Mouse (Mus musculus): ENCODE measurements around the gene Ebf3. TPM values are rescaled to one million over a fixed set of nuclear protein-coding genes. Genes with fewer than 3 reads are reported as not detected.

Ebf3 gene
- polyA plus RNA-seq, 1 experiment from 2014 or later = 23.3 TPM

DNA sequence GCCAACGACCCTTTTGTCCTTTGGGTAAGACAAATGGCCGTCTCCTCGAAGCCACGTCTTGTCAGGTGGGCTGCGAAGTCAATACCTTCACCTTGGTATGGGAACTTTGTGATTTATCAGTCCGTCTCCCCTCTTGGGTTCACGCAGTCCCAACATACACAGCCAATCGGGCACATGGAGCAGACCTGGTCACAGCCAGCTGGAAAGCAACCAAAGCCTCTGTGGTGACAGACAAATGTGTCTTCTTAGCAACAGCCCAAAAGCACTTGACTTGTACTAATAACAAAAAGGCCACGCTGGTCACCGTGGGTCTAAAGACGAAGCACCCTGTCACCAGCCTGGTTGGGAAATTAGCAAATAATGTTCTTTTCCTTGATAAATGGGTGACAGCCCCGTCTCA, 95.5 kb downstream of the Ebf3 start:
- Histone ChIP-seq H3K9me3 (no peaks in the 10 kb centered on the region), H3K36me3 (peaks cover 6% of the 10 kb centered on the region; the same call in 1 of the 2 replicates), H3K9ac (replicated peaks) (no peak overlapping the region), H3K4me3 (no peak overlapping the region), H3K4me1 (peaks cover 19% of the 10 kb centered on the region), H3K4me2 (replicated peaks) (no peak overlapping the region), H3K27ac (replicated peaks) (no peak overlapping the region), H3K27me3 (no peaks in the 10 kb centered on the region; the same call in 1 of the 2 replicates)
- ATAC-seq (ENCODE audit: low FRiP score, low read depth) = no peak
- 91% methylated on average over 12 of the region's 12 CpGs for WGBS

DNA sequence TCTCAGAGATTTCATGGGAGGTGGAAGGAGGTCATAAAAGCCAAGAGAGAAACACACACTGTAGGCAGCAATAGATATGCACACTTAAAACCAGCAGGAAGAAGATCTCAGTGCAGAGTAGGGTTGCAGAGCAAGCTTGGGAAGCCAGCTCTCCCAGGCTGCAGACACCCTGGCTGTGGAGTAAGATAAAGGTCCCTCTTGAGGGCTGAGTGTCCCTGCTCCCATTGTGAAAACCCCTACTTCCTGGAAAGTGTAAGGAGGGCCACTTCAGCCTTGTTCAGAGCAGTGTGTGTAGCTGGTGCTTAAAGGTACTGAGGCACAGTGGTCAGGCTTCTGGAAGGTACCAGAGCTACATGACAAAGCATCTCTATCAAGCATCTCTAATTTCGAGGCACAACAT, 100.8 kb downstream of the Ebf3 start:
- Histone ChIP-seq H3K4me2 (replicated peaks) (no peak overlapping the region), H3K27me3 (peaks cover 4% of the 10 kb centered on the region; the same call in 1 of the 2 replicates), H3K4me1 (peaks cover 9% of the 10 kb centered on the region), H3K9ac (replicated peaks) (no peak overlapping the region), H3K36me3 (peaks cover 6% of the 10 kb centered on the region; the same call in 1 of the 2 replicates), H3K9me3 (no peaks in the 10 kb centered on the region), H3K27ac (replicated peaks) (peak overlapping the region; percentile 49), H3K4me3 (no peak overlapping the region)
- 76% methylated on average over 1 of the region's 1 CpGs for WGBS
- ATAC-seq (ENCODE audit: low FRiP score, low read depth) = no peak

- Histone ChIP-seq H3K27me3 (peaks cover 4% of the 10 kb centered on the region; the same call in 1 of the 2 replicates), H3K4me3 (no peak overlapping the region), H3K27ac (replicated peaks) (peak overlapping the region; percentile 5), H3K4me2 (replicated peaks) (no peak overlapping the region), H3K9ac (replicated peaks) (no peak overlapping the region), H3K4me1 (peaks cover 26% of the 10 kb centered on the region), H3K36me3 (peaks cover 1% of the 10 kb centered on the region; the same call in 1 of the 2 replicates), H3K9me3 (no peaks in the 10 kb centered on the region)
- 76% methylated on average over 4 of the region's 4 CpGs for WGBS
- no peak for ATAC-seq (ENCODE audit: low FRiP score, low read depth)
These were observed 102.9 kb downstream of the Ebf3 start for GRCm38 (mm10) chr7:137211332-137211731.

DNA sequence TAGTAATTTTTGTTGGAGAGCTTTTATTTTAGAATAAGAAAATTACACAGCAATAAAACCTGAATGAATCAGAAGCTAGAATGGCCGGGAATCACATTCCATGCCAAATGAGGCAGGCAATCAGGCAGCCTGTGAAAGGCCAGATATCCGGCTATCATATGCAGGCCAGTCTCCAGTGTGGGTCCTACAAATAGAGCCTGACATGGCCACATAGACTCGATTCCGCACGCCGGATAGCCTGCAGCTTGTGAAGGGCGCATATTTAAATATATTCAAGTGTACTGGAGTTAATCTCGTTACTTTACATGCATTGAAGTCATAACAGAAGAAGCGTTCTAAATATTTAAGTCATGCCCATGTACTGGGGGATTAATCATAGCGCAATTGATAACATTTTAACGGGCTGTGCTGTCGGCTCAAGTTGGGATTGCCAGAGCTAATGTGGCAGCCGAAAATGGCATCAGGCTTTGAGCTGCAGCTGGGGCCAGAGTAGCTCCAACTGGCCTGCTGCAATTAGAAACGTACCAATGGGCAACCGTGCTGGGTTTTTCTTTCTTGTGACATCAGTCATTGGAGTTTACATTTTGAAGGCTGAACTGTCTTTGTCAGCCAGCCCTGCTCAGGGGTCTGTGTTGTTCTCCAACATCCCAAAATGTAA, 104.4 kb downstream of the Ebf3 start:
- peak; percentile 61 for ATAC-seq (ENCODE audit: low FRiP score, low read depth)
- Histone ChIP-seq H3K4me1 (peaks cover 30% of the 10 kb centered on the region), H3K4me2 (replicated peaks) (no peak overlapping the region), H3K9ac (replicated peaks) (no peak overlapping the region), H3K4me3 (no peak overlapping the region), H3K9me3 (no peaks in the 10 kb centered on the region), H3K27me3 (peaks cover 4% of the 10 kb centered on the region; the same call in 1 of the 2 replicates), H3K27ac (replicated peaks) (peak overlapping the region; percentile 5), H3K36me3 (0 out of 2 replicates have a peak, but pooled peaks cover 2% of the 10 kb centered on the region)
- WGBS = 46% methylated on average over 15 of the region's 15 CpGs

- ATAC-seq (ENCODE audit: low FRiP score, low read depth) = no peak
- 0 out of 2 replicates have a peak overlapping the region, but pooled peaks have one; percentile 8 for H3K27ac ChIP-seq (replicated peaks)
- peaks cover 4% of the 10 kb centered on the region; the same call in 1 of the 2 replicates for H3K27me3 ChIP-seq
- H3K4me2 ChIP-seq (replicated peaks) = no peak overlapping the region
- H3K36me3 ChIP-seq = 0 out of 2 replicates have a peak, but pooled peaks cover 4% of the 10 kb centered on the region
- 66% methylated on average over 5 of the region's 5 CpGs for WGBS
- peaks cover 32% of the 10 kb centered on the region for H3K4me1 ChIP-seq
- no peak overlapping the region for H3K9ac ChIP-seq (replicated peaks)
- no peaks in the 10 kb centered on the region for H3K9me3 ChIP-seq
- no peak overlapping the region for H3K4me3 ChIP-seq
These were observed 105.7 kb downstream of the Ebf3 start for GRCm38 (mm10) chr7:137208556-137208955.

DNA sequence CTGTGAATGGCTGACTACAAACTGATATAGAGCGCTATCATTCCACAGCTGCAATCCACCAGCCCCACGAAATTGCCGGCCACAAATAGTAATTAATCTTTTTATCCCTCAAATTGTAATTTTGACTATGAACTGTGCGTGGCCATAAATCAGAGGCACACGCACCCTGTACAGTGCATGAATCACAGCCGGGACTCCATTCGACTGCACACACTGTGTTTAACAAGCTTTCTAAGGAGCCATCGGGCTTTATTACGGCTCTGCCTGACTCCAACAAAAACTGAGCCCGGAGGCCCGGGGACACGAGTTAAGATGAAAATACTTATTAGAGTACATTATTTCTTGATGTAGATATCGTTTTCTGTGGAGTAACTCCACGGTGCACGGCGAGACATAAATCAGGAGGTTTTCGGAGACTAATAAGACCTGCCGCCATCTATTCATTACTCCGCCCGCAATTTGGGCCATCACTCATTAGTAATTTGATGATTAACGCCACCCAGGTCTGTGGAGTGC, 107.4 kb downstream of the Ebf3 start:
- Histone ChIP-seq H3K4me1 (peaks cover 44% of the 10 kb centered on the region), H3K9me3 (no peaks in the 10 kb centered on the region), H3K9ac (replicated peaks) (no peak overlapping the region), H3K36me3 (0 out of 2 replicates have a peak, but pooled peaks cover 4% of the 10 kb centered on the region), H3K27me3 (no peaks in the 10 kb centered on the region), H3K4me3 (no peak overlapping the region), H3K4me2 (replicated peaks) (no peak overlapping the region), H3K27ac (replicated peaks) (peak overlapping the region; percentile 49)
- WGBS = 80% methylated on average over 21 of the region's 21 CpGs
- no peak for ATAC-seq (ENCODE audit: low FRiP score, low read depth)

DNA sequence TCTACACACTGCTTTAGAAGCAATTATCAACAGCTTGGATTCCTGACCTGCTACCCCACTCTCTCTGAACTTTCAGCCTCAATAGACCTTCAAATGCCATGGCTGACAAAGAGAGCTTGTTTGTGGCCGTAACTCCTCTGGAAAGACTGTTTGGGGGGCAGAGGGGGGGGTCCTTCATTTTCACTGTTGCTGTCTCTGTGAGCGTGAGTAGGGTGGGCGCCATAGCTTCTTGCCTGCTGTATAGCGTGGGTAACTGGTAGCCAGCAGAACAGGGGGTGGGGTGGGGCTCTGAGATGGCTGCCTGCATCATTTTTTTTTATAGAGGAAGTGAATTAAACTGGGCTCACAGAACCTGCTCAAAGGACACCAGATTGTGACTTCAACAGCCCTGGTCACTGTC, 114.7 kb downstream of the Ebf3 start:
- H3K36me3 ChIP-seq = peaks cover 50% of the 10 kb centered on the region
- H3K4me3 ChIP-seq = no peak overlapping the region
- WGBS = 83% methylated on average over 4 of the region's 4 CpGs
- H3K27me3 ChIP-seq = peaks cover 10% of the 10 kb centered on the region
- H3K9ac ChIP-seq (replicated peaks) = no peak overlapping the region
- no peak for ATAC-seq (ENCODE audit: low FRiP score, low read depth)
- H3K27ac ChIP-seq (replicated peaks) = no peak overlapping the region
- no peaks in the 10 kb centered on the region for H3K9me3 ChIP-seq
- H3K4me2 ChIP-seq (replicated peaks) = no peak overlapping the region
- peaks cover 14% of the 10 kb centered on the region for H3K4me1 ChIP-seq

- peaks cover 10% of the 10 kb centered on the region for H3K27me3 ChIP-seq
- ATAC-seq (ENCODE audit: low FRiP score, low read depth) = no peak
- no peak overlapping the region for H3K27ac ChIP-seq (replicated peaks)
- peaks cover 14% of the 10 kb centered on the region for H3K4me1 ChIP-seq
- peaks cover 55% of the 10 kb centered on the region for H3K36me3 ChIP-seq
- no peak overlapping the region for H3K9ac ChIP-seq (replicated peaks)
- H3K4me3 ChIP-seq = no peak overlapping the region
- no peaks in the 10 kb centered on the region for H3K9me3 ChIP-seq
- no peak overlapping the region for H3K4me2 ChIP-seq (replicated peaks)
- WGBS = 93% methylated on average over 15 of the region's 15 CpGs
These were observed 115.3 kb downstream of the Ebf3 start for GRCm38 (mm10) chr7:137198921-137199320.

DNA sequence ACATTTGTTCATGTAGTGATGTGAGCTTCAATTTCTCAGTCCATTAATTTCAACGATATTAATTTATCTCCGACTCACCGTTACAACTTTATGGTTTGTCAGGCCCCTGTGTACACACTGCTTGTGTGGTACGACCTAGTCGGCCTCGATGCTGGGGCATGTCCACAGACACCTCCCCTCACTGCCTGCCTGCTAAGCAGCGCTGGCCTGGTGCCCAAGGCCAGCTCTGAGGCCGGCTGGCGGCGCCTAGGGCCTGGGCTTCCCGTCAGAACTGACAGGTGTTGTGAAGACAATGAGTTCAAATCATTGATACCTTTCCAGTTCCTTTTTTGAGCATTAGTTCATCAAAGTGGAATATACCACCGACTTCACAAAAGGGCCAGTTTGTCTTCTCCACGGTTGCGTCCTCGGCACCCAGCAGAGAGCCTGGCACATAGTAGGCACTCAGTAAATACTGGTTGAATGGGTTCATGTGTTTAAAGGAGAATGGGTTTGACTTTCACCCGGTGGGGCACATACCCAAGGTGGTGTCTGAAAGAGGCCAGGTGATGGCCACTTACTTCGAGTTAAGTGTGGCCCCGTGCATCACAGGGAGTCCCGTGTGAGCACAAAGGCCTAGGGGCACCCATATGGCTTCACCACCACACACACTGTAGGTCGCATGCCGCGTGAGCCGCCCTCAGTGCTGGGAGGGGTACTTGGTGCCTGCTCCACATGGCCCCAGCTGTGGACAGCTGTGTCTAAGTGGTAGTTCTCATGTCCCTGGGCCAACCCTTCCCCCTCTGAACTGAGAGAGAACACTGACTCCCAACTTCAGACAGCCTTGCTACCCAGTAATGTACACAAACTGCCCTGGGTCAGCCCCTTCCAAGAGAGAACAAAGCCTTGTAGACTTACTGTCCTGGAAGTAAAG, 116.9 kb downstream of the Ebf3 start:
- 89% methylated on average over 23 of the region's 23 CpGs for WGBS
- no peak for ATAC-seq (ENCODE audit: low FRiP score, low read depth)
- no peak overlapping the region for H3K4me2 ChIP-seq (replicated peaks)
- no peak overlapping the region for H3K4me3 ChIP-seq
- peaks cover 55% of the 10 kb centered on the region for H3K36me3 ChIP-seq
- 0 out of 2 replicates have a peak overlapping the region, but pooled peaks have one; percentile 25 for H3K27ac ChIP-seq (replicated peaks)
- peaks cover 9% of the 10 kb centered on the region for H3K4me1 ChIP-seq
- no peak overlapping the region for H3K9ac ChIP-seq (replicated peaks)
- H3K27me3 ChIP-seq = peaks cover 10% of the 10 kb centered on the region
- no peaks in the 10 kb centered on the region for H3K9me3 ChIP-seq

DNA sequence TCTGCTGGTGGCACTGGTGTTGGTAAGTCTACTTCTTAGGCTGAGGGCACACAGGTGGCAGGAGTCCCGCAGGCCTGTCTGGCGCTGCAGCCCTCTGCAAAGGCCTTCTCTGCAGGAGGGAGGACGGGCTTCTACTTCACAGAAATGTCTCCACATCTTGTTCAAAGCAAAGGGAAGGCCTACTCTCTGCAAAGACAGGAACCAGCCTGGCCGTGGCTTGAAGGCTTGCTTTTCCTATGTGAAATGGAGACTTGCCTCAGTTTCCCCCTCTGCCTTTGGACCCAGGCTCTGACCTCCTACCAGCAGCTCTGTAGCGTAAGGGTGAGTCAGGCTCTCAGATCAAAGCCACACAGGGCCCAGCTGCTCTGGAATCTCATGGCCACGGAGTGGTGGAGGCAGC, 117.7 kb downstream of the Ebf3 start:
- Histone ChIP-seq H3K9ac (replicated peaks) (no peak overlapping the region), H3K4me1 (peaks cover 9% of the 10 kb centered on the region), H3K4me3 (no peak overlapping the region), H3K9me3 (no peaks in the 10 kb centered on the region), H3K27me3 (peaks cover 10% of the 10 kb centered on the region), H3K27ac (replicated peaks) (no peak overlapping the region), H3K4me2 (replicated peaks) (no peak overlapping the region), H3K36me3 (peaks cover 55% of the 10 kb centered on the region)
- WGBS = 83% methylated on average over 6 of the region's 6 CpGs
- no peak for ATAC-seq (ENCODE audit: low FRiP score, low read depth)

DNA sequence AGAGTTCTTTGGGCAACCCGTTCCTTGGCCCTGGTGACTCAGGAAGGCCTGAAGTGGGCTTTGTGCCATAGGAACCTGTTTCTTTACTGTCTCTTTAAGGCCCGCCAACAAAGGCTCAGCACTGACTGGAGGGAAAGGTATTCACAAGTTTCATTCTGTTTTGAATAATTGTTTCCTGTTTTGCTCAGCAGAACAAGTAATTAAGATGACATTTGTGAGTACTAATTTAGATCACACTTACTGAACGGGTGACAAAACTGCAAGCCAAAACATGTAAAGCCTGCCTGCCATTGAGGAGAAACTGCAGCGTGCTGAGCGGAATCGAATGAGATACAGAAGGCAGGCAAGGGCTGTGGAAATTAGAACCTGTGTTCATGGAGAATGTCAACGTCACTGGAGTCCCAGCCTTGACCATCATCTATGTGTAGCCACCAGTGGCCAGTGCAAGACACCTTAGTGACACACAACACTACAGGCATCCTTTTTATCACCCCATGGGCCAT, 121.4 kb downstream of the Ebf3 start:
- no peak for ATAC-seq (ENCODE audit: low FRiP score, low read depth)
- Histone ChIP-seq H3K9ac (replicated peaks) (no peak overlapping the region), H3K4me2 (replicated peaks) (no peak overlapping the region), H3K4me3 (no peak overlapping the region), H3K4me1 (peaks cover 9% of the 10 kb centered on the region), H3K36me3 (peaks cover 24% of the 10 kb centered on the region), H3K27me3 (peaks cover 10% of the 10 kb centered on the region), H3K27ac (replicated peaks) (0 out of 2 replicates have a peak overlapping the region, but pooled peaks have one; percentile 11), H3K9me3 (no peaks in the 10 kb centered on the region)
- 84% methylated on average over 7 of the region's 7 CpGs for WGBS

Data from midbrain, embryonic 12.5 days (tissue).